Mouse (Mus musculus) right cerebral cortex, adult 2 months (tissue): ENCODE results near the gene Gm29427.
"Not testable (repeated sequence)": the region's sequence is repeated elsewhere in the genome, so short reads cannot be mapped to it uniquely, and the experiment has no call there.

ENCODE experiments used
- DNase-seq, 2 experiments: peaks; one replicate each; pipeline ENCODE4 v3.0.0; 2021 to 2022; ENCODE audit warnings: low spot score in 2 of 2

Gene Gm29427

DNA sequence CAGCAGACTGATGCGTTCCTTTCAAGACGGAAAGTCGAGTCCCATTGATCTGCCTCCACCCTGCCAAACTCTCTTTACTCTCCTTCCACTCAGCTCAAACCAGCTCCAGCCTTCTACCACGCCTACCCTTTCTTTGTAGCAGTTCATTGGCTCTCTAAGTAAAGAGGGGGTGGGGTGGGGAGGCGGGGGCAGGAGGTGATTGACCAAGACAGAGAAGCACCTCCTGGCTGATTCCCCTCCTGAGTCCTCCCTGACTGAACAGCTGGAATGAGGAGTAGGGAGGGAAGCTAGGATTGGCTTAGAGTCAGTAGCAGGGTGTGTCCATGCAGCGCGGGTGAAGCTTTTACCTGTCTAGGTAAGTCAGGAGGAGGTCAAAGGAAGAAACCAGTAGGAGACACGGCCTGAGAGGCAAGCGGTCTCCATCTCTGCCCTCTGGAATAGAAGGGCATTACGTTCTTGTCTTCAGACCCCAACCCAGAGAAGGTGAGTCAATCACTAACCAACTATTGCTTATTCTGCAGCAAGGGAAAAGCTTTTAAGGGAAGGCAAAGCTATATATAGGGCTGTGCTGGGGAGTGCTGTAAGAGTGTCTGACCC, 16.2 kb upstream of the Gm29427 start, which contains the start of gene AA986860:
AA986860 (plus strand) TSS at position 236 of the 597 bp plus-strand sequence.
- DNase-seq, result no peak

DNA sequence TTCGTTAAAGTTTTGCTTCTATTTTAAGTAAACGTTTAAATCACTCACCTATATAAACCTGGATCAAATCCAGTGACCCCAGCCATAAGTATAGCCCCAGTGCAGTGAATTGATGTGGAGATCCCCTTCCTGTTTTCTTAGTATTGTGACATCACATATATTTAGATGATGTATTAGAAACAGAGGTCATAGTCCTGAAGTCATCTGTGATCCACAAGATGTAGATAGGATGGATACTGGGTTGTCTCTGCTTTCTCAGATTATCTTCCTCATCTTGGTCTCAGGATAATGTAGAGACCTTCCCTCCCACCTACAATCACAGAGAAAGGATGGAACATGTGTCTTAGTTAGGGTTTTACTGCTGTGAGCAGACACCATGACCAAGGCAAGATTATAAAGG, 13.6 kb upstream of the Gm29427 start, which contains the start of gene Pfkfb2:
Pfkfb2 (minus strand) TSS at position 101 of the 400 bp plus-strand sequence.
- DNase-seq, result no peak

DNA sequence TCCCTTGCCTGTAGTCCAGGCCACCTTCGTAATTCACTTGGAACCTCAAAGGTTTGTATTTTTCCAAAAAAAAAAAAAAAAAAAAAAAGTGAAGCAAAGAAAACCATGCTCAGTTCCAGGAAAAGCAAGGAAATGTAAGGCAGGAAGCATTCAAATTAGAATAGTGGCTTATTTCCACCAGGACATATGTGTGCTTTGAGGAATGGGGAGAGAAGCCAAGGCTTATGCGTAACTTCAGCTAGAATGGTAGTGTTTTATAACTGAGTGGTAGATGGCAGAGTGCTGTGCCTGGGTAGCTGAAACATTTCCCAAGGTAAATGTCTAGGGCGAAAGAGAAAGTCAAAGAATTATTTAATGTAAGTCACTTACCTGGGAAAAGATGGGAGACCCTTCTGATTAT, 13.1 kb upstream of the Gm29427 start:
- no peak for DNase-seq

DNA sequence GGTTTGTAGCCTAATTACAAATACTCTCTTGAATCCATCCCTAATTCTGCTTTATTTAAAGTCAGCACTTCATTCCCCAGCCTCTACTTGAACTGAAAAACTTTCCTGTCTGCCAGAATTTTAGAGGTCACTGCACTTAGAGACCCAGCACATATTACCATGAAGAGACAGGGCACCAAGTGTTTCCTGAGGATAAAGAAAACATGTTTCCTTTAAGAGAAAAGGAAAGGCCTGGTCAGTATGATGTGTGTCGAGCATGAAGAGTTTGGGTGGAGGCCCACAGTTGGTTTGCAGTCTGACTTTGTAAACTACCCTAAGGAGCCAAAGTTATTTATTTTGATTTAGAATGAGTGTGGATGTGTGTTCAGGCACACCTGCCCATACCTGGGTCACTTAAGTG, 12.5 kb upstream of the Gm29427 start:
- DNase-seq, result no peak

DNA sequence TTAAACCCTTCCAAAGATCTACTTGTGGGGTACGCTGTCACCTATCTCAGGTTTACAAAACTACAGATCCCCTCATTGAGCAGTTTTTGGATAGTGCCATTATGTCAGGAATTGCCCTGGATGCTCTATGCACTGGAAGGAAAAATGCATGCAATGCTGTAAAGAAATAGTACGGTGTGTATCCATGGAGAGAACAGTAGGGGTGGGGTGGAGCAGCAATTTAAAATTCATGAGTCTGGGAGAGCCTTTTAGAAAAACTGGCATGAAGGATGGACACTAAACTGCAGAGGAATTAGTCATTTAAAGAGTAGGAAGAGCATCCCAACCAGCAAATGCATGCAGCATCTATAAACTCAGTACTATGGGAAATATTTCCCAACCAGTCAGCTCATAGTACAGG, 10.8 kb upstream of the Gm29427 start:
- DNase-seq, result no peak

DNA sequence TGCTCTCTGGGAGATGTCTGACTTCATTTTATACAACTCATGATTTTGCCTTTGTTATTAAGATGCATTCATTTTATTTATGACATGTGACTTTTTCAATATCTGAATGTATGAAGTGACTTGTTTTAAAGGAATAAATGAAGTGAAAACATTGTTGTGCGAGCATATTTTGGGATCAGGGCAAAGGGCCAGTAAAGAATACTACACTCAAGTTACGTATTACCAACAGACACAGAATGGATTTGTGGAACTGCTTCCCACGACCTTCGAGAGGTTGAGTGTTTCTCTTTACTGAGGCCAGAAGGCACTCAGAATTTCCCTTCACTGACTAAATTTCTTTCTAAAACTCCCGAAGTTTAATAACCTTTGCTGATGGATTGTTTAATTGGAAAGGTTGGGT, 8.6 kb upstream of the Gm29427 start:
- DNase-seq, result no peak

DNA sequence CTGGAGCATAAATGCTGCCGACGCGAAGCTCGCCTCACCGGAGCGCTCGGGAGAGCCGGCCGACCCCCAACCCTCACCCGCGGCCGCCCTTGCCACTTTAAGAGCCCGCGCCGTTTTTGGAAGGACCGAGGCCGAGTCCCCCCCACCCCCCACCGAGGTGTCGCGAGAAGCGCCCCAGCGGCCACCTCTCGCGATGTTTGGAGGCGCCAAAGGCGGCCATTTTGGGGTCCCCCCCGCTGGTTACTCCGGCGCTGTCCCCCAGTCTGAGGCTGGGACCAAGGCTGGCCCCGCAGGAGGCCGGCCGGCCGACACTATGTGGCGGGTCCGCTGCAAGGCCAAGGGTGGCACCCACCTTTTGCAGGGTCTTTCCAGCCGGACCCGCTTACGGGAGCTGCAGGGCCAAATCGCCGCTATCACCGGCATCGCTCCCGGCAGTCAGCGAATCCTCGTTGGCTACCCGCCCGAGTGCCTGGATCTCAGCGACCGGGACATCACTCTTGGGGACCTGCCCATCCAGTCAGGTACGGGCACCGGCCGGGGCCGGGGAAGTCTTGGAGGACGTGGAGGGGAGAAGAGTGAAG, 1.8 kb upstream of the Gm29427 start, which contains the start of gene Yod1:
Yod1 (plus strand) TSS at position 37 of the 581 bp plus-strand sequence.
- DNase-seq, result peak; percentile 84 to 87

DNA sequence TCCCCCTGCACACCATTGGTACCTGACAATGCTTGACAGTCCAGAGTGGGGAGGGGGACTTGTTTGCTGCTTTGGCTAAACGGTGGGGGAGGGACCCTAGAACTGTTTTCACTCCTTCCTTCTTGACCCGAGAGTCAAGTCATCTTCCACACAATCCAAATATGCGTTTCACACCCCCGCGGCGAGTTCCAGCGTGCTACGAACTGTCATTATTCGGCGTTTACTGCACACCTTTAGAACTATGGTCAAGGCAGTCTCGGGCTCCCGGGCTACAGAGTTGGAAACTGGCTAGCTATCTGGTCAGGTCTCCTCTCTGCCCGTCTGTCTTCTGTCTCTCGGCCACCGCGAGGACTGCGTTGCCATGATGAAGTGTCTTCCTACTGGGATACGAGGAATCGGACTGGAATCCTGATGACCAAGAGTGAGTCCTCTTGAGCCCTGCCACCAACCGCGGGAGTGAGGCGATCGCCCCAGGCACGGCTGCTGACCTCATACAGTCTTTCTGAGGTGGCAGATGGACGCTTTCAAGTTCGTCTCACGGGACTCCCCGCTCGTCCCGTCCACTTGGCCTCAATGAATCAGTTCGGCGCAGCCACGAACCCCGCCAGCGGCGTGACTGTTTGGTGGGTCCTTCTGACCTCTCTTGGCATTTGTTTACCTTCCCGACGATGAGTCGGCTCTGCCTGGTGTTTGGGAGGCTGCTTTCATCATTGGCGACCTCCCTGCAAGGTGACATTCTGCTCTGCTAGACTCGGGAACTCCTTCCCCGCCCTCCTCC, 1.1 kb upstream of the Gm29427 start:
- DNase-seq, result peak; percentile 47 to 49

DNA sequence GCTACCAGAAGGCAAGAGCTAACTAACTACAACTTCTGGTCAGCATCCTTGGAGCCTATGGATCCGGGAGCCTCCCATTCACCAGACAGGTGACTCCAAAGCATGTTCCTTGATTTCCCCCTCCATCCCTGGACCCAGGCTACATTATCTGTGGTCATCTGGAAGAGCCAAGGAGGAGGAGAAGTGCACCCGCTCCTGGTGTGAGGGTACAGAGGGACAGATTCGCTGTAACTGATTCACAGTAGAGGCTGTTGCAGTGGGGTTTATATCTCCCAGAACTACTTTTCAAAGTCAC, 566 bp upstream of the Gm29427 start:
- no peak for DNase-seq

DNA sequence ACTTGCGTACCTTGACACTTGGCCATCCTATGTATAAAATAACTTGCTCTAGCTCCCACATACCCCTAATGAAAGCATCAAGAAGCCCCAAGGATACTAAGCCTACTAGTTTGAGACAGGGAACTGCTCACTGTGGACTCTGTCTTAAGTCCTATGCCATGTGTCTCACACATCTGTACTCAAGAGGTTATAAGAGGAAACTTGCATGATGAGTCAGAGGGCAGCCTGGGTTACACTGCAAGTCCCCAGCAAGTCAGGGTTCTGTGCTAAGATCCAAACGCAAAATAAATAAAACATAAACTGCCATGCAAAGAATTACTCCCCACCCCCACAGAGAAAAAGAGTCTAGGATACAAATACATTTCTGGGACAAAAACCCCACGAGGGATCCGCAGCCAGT, 1.6 kb downstream of the Gm29427 start:
- DNase-seq, result no peak

DNA sequence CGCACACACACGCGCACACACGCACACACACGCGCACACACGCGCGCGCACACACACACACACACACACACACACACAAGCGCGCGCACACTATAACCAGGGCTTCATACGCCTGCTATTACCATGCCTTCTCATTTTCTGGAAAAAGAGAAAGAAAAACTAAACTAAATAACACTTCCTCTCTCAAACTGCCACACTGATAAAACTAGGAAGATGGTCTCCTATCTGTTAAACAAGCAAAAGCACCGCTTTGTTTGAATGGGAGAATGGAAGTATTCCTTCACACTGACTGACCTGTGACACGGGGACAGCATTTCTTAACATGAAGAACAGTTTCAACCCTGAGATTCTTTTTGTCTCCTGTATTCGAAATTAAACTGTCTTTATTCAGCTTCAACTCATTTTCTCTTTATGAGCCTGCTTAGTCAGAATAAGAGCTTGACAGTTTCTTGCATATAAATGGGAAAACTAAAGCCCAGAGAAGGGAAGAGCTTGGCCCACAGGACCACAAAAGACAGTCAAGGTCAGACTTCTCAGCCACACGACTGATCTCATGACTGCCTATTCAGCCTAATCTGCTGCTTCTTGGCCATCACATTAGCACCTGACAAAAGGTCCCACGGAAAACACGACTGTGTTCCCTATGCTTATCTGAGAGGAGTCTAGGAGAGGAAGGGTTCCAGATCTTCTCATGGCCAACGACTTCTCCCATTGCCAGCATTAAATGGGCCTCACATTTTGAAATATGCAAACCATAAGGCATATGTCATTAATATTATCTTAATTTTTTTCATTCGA, 5.1 kb downstream of the Gm29427 start:
- no peak for DNase-seq

DNA sequence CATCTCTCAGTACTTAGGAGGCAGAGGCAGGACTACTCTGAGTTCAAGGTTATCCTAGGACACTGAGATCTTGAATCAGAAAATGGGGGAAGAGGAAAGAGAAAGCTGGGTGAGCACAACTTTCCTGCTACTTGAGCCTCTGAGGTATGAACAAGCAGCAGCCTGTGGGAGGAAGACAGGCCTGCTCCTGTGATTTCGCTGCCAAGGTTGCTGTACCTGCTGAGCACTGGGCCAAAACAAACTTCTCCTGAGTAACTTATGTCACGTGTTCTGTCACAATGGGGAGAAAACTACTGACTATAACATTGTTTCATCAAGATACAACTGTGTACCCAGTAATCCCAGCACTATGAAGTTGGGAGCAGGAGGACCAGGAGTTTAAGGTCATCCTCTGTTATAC, 12.0 kb downstream of the Gm29427 start:
- DNase-seq, result no peak

DNA sequence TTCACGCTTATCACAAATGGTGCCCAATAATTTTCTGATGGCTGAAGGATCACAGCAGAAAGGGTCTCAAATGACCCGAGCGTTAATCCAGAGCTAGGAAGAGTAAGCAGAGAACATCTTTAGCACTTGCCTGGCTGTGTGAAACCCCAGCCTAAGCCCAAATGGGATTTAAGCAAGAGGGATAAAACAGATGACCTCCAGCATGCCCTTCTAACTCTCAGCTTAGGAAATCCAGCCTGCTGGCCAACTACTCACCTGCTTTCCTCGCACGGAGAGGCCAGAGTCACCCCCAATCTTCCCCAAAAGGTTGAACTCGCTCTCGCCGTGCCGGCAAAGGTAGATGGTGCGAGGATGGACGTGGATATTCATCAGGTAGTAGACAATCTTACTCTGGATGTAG, 13.6 kb downstream of the Gm29427 start:
- DNase-seq, result no peak

DNA sequence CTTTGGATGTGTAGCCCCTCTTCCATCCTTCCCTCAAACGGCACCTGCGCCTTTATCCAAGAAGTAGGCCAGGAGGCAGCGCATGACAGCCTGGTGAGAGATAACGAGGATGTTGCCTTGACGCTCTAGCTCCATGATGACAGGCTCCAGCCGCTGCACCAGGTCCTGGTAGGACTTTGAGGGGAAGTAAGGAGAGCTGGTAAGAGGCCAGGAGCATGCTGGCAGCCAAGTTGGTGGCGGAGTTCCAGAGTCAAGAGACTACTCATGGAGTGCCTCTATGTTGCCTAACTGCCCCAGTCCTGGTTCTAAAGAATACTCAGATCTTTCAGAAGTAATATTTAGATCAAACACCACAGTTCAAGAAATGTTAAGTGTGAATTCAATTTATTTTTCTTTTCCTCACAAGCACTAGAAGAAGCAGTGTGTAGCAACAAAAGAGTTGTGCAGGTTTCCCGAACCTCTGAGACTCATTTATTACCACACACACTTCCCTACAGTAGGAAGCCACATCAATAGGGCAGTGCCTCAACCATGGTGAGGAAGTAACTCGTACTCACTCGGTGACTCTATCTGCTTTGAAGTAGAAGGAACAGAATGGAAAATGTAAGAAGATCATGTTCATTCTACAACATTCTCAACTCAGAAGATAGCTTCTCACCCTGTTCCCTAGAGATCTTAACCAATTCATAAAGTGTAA, 15.5 kb downstream of the Gm29427 start:
- DNase-seq, result peak in 1 of 2 experiments; percentile 50

DNA sequence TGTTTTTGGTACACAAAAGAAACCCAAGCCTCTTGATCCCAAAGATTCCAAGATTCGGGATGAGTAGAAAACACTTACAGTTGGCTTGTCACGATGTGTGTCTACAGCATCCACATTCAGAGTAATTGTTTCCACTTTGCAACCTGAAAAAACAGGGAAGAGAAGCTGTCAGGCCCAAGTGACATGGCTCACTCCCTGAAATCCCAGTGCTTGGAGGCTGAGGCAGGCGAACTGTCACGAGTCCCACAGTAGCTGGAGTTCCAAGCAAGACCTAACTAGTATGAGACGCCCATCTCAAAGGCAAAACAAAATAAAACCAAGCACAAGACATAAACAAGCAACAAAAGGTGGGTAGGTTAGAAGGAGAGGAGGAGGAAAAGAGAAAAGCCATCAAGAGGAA, 17.0 kb downstream of the Gm29427 start:
- DNase-seq, result no peak

DNA sequence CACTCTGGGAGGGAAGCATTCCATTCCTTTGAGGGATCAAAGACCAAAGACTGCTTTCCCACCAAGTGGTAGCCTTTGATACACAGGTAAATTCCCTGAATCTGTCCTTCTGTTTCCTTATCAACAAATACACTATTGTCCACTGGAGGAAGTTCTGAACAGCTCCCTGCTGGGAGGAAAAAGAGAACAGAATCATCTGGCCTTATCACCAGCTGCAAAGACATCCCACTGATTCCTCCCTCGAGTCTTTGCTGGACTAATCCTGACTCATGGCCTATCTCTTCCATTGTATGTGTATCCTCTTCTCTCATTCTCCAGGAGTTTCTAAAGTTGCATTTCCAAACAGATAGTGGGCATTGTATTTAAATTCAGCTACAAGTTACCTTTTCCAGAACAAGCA, 31.7 kb downstream of the Gm29427 start:
- DNase-seq, result no peak

DNA sequence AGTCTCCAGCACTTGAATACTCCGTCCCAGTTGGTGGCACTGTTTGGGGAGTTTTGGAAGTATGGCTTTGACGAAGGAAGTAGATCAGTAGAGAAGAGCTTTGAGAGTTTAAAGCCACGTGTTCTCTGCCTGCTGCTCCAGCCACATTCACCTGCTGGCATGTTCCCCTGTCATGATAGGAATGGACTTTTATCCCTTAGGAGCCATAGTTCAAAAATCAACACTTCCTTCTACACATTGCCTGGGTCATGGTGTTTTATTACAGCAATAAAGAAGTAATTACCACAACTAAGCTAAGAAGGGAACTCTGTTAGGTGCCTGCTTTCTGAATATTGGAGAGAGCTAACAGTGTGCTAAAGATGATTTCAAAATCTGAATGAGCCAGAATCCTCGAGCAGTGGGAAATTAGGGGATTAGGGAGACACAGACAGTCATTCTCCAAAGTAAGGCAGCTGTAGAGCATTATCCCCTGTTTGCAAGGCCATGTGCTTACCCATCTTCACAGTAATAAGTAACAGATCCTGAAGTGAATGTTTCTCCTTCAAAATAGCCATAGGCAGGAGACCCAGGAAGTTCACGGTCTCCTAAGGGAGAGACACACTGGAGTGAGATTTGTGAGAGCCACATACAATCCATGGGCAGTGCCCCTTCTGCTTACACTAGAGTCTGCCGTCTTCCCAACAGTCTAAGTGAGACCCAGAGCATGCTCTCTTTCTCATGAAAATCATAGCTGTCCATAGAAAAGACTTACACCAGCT, 33.8 kb downstream of the Gm29427 start:
- DNase-seq, result no peak

DNA sequence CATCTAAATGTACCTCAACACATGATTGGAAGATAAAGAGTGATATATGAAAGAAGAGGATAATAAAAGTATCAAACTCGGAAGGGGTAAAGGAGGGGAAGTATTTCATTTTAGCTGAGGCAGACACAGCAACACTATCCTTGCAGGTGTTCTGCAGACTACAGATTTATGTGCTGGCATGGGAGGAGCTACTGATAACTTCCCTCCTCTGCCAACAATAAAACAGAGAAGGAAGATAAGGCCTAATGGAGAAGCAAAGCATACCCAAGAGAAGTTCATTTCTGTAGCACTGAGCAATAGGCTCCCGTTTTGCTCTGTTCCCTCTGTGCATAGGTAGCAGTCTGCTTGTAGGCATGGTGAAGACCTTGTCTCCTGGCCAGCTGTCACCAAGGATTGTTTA, 34.5 kb downstream of the Gm29427 start:
- DNase-seq, result no peak

DNA sequence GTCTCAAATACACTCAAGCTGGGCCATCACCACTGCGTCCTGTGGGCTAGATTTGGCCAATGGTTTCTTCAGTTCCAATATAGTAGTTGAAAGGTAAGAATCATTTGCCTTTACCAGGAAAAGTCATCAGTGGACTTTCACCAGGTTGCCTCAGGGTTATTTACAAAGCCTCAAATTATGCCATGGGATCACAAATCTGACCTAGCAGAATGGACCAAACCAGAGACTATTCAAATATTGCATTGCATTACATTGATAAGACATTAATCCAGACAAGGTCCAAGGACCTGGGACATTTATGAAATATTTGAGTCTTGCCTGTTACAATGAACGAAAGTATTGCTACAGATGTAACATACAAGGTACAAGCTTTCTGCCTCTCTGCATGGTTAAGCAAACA, 37.0 kb downstream of the Gm29427 start:
- no peak for DNase-seq

DNA sequence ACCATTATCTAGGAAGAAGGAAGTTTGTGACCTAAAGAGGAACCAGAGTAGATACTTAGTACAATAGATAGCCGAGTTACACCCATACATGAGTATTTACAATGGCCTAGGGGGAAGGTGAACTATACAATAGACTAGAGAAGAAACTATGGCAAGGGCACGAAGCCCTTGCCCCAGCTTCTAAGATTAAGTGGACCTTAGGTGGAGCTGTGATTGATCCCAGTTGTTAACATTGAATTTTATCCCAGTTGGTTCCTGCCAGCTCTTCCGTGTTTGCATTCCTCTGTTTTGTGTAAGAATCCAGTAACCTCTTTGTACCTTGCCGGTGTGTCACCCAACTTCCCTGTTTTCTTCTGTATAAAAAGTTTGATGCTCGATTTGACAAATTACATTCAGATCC, 52.0 kb downstream of the Gm29427 start:
- not testable (repeated sequence) for DNase-seq

DNA sequence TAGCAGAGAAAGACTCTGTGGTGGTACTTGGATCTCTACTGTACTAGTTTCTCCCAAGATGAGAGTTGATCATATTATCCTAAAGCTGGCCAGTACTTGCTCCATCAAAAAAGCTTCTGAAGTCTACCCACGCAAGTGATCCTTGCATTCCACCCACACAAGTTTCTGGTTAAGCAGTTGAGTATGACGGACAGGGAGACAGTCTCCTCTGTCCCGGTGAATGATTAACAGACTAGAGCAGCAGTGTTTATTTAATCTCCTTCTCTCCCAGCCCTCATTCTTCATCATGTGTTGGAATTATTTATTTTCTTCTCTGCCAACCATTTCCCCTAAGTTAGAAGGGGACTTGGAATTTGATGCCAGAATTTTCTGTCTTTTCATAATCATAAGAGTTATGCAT, 54.1 kb downstream of the Gm29427 start, which contains the start of gene C4bp:
C4bp (minus strand) TSS at position 179 of the 400 bp plus-strand sequence.
- DNase-seq, result no peak
